Mouse (Mus musculus) layer of hippocampus, postnatal 10 days (tissue): Measurements from ENCODE around the gene Agap3. TPM values are rescaled to one million over a fixed set of nuclear protein-coding genes. Genes with fewer than 3 reads are reported as not detected.

Experiments used
- DNase-seq, 2 experiments: peaks; one replicate each; pipeline ENCODE4 v3.0.0; 2021; ENCODE audit warnings: low spot score in 2 of 2
- total RNA-seq, 2 experiments: library from RNA; stranded (reverse); gene quantifications; 2 replicates each; pipeline ENCODE4 v1.2.3; 2021

Gene Agap3
- total RNA-seq, 2 experiments from 2014 or later, result 511 to 516 TPM

GRCm38 (mm10) chr5:24510635-24511034, 58.7 kb downstream of the Agap3 start:
- peak in 1 of 2 experiments; percentile 56 for DNase-seq

- no peak for DNase-seq
Measured at GRCm38 (mm10) chr5:24512271-24512670, 60.3 kb downstream of the Agap3 start.

- no peak for DNase-seq
Measured at GRCm38 (mm10) chr5:24521366-24521765, 69.4 kb downstream of the Agap3 start.

DNA sequence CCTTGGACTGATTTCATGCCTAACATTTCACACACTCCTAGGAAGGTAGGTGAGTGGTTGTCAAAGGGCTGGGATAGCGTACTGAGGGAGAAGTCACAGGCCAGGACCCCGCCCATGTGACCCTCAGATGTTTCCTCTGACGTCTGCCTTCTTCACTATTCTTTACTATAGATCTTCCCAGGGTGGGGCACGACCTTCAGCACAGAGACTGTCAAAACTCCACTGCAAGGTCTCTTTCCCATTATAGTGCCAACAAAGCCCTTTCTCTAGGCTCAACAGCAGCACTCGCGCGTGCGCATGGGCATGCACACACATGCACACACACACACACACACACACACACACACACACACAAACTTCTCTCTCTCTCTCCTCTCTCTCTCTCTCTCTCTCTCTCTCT, 71.8 kb downstream of the Agap3 start:
- no peak for DNase-seq

DNA sequence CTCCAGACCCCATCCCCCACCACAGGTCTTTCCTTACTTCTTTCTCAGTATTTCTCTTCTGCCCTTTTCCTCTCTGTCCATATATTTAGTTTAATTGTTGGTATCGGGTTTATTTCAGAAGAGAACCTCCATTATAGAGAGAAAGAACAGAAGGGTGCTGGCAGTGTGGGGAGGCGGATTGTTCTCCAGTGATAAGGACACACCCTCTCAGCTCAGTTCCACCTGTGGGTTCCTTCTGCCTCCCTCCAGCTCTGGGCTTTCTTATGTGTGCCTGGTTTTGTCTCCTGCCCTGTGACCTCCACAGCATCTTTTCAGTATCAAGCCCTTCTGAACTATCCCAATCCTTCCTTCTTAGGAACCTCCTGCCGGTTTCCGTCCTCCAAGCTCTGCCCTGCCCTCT, 72.5 kb downstream of the Agap3 start:
- no peak for DNase-seq

DNA sequence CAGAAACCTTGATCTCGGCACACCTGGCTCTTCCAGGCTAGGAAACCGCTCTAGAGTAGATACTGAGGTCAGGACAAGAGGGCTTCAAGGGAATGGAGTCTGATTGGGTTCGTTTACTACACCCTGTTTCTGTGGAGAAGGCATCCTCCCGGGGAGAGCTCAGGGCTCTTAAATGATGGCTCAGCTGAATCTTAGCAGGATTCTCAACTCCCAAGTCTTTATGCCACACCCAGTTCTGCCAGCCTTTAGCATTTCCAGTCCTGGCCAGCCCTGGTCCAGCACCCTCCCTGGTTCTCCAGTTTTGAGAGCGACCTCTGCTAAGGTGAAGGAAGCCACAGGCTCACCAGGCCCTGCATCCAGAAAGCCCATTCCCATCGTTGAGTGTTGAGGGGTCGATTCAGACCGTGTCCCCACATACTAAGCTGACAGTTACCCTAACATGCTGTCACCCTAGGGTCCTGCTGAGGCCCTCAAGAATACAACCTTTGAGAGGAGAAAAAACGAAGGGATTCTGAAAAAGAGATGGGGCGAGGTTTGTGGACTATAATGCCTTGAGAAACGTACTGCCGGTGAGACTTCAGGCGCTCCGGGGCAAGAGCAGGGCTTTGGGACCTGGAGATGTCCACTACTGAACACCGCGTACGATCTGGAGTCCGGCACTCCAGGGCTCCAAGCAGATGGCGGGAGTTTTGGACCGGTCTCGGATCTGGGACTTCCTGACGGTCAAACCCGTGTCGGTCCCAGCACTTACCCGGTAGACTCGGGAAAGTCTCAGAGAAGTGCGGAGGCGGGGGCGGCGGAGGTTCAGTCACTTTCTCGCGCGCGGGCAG, 73.6 kb downstream of the Agap3 start:
- no peak for DNase-seq

- DNase-seq, result no peak
Measured at GRCm38 (mm10) chr5:24526190-24526888, 74.4 kb downstream of the Agap3 start.

GRCm38 (mm10) chr5:24526889-24527230, 74.9 kb downstream of the Agap3 start, which contains the start of gene Gbx1:
Gene Gbx1, minus strand, starts transcription at chr5:24527202.
- no peak for DNase-seq

GRCm38 (mm10) chr5:24527780-24528179, 75.8 kb downstream of the Agap3 start:
- DNase-seq, result no peak

DNA sequence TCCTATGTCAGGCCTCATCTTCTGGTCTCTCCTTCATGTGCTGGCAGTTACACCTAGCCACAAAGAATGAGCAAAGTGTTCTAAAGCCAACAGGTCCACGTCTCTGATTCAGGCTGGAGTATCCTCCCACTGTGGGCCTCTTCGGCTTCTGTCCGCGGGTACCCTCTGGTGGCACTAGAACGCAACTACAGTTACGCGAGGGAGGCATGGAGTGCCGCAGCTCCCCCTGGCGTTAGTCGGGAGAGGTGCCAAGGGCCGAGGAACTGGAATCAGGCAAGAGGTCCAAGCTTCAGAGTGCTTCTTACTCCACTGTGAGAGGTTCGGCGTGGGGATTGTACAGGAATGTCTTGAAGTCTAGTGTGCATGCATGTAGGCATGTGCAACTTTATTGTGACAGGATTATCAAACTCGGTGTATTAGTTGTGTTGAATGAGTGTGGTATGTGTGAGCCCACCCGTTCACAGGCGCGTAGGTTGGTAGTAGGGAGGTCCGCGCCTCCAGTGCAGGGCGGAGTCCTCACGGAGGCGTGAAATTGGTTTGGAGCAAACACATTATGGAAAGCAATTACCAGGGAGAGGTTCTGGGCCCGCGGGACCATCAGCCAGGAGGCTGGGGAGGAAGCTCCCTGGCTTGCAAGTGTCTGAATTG, 78.2 kb downstream of the Agap3 start:
- DNase-seq, result peak; percentile 96 to 97

- no peak for DNase-seq
Measured at GRCm38 (mm10) chr5:24533391-24533790, 81.4 kb downstream of the Agap3 start.

GRCm38 (mm10) chr5:24534292-24534691, 82.3 kb downstream of the Agap3 start:
- no peak for DNase-seq

GRCm38 (mm10) chr5:24535731-24536130, 83.8 kb downstream of the Agap3 start:
- no peak for DNase-seq

- no peak for DNase-seq
Measured at GRCm38 (mm10) chr5:24536511-24536910, 84.5 kb downstream of the Agap3 start.

- DNase-seq, result no peak
Measured at GRCm38 (mm10) chr5:24537618-24538017, 85.6 kb downstream of the Agap3 start.

DNA sequence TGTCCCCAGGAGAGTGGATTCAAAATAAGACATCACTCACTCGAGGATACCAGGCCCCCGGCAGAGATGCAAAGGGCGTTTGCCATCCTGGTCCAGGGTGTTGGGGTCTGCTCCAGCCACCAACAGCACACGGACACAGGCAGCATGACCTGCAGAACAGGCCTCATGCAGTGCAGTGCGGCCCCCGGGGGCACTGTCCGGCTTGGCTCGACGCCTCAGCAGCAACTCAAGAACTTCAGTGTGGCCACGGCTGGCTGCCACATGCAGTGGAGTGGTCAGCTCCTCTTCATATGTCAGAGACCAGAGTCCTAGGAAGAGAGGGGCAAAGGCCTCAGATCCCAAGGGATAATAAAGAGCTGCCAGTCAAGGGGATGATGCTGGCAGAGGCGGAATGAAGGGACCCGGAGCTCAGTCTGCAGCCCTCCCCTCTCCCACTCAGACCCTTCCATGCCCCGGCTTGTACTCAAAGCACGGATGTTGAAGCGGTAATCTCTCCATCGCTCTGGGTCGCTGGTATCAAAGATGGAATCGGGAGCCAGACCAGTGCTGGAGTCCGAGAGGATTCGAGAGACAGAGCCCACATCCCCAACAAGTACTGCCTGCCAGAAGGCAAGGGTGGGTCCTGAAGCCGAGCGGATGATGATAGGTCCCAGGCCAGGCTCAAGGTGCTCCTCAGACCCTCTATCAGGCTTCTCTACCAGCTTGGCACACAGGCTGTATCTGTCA, 87.8 kb downstream of the Agap3 start:
- DNase-seq, result no peak

- DNase-seq, result peak in 1 of 2 experiments; percentile 56
Measured at GRCm38 (mm10) chr5:24540387-24541143, 88.6 kb downstream of the Agap3 start, which contains the start of gene Asb10. Gene Asb10, minus strand, starts transcription at chr5:24540978.

GRCm38 (mm10) chr5:24541144-24541569, 89.2 kb downstream of the Agap3 start:
- no peak for DNase-seq

- no peak for DNase-seq
Measured at GRCm38 (mm10) chr5:24542643-24543042, 90.7 kb downstream of the Agap3 start.

DNA sequence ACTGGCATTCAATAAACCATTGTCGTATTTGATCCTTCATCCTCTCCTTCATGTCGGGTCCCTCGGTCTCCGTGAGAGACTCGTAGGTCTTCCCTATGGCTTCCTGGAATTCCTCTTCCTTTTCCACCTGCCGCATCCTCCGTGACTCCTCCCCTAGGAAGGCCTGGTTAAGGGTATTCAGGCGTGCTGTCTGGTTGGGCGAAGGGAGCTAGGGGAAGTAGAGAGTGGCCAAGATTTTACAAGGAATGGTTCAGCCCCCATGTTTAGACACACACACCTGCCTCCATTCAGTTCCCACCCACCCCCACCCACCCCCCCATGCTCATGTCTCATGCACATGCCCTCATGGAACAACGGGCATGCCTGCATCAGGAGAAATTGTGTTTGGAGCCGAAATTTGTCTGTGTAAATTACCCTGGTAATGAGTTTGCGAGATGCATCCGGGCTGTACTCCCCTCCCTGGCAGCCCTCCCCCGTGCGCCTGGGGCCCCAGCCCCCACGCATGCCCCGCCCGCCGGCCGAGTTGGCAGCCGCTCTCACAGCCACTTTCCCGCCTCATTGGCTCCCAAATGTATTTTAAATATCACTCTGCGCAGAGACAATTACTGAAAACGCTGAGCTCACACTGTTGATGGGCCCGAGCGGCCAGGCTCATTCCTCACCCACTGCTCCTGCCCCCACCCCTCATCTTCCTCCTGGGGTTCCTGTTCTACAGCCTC, 98.8 kb downstream of the Agap3 start:
- peak; percentile 60 to 77 for DNase-seq
